Mouse (Mus musculus): ENCODE results near the gene Nr6a1.
A peak's percentile ranks its signal among the peaks of the same experiment; 100 is the strongest.

The Nr6a1 gene

DNA sequence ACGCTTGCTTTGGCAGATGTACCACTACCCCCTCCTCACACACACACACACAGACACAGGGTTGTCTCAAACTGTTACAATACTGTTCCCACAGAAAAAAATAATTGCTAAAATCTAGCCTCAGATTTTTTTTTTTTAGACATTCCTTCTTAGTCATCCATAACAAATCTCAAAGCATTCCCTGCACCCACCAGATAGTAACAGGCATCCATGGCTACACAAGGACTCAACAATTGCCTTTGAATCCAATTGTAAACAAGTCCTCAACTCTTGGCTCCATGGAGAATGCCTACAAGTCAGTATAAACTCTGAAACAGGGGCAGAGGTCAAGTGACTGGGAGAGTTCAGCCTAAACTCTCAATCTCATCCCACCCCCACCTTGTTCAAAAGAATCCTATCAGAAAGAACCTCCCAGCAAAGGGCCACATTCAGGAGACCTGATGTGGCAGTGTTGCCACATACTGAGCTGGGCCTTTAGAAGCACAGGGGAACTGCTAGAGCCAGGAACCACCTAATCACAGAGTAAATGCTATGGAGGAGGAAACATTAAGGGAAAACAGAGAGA lies 52.9 kb downstream of the Nr6a1 start:
- DNase-seq (ENCODE audit: low read depth, low spot score) = no peak

DNA sequence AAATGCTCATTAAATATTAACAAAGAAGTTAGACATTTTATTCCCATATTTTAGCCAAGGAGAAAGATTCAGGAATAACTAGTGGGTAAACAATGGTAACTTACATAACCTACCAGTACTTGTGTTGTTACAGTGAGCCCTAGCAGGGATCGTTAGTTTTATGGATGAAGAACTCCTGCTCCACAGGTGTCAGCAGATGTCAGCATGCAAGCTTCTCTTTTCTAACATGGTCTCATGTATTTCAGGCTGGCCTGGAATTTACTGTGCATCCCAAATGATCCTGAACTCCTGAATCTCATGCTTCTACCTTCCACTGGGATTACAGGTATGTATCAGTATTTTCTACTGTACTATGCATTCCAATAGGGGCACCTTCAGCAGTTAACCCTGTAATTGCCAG lies 54.8 kb downstream of the Nr6a1 start:
- no peak for DNase-seq (ENCODE audit: low read depth, low spot score)

DNA sequence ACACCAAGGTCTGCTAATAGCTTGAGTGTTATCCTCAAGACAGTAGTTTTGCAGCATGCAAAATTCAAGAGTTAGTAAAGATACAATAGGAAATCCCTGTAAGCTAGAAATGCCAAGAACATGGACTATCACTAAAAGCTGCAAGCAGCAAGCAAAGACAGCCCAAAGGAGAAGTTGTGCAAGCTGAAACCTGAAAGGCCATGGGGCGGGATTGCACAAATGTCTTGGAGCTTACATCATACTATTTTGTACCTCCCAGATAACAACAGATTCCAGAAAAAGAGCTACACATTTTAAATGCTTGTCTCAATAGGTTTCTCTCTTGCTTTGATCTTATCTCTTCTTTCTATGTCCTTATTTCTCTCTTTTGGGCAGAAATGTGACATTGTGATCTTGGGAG lies 60.8 kb downstream of the Nr6a1 start:
- peak; percentile 14 for DNase-seq (ENCODE audit: low read depth, low spot score)

DNA sequence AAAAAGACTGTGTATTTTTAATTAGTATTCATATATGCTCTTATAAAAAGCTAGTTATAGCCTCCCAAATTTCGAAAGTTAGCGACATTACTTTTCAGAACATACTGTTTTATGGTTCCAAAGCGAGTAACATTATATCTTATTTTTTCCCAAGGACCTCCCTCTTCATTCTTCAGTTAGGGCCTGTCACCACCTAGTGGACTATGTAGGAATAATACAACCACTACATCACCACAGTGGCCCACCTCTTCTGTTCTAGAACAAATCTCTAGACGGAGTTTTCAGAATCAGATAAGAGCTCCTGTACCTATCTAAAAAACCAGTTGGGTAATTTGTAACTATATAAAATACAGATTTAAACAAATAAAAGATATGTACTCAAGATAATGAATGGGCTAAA lies 63.5 kb downstream of the Nr6a1 start:
- DNase-seq (ENCODE audit: low read depth, low spot score) = peak; percentile 16

DNA sequence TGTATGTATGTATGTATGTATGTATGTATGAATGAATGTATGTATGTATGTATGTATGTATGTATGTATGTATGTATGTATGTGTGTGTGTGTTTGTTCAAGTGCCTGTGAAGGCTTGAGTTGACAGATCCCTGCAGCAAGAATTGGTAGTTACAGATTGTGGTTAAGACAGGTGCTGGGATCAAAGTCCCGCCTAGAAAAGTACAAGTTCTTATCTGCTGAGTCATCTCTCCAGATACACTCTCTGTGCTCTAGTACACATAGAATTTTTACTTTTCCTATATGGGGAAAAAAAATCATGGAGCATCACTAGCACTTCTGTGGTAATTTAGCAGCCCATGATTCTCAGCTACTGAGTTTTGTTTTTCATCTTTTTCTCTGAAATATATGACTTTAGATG lies 75.7 kb downstream of the Nr6a1 start:
- DNase-seq (ENCODE audit: low read depth, low spot score) = no peak

DNA sequence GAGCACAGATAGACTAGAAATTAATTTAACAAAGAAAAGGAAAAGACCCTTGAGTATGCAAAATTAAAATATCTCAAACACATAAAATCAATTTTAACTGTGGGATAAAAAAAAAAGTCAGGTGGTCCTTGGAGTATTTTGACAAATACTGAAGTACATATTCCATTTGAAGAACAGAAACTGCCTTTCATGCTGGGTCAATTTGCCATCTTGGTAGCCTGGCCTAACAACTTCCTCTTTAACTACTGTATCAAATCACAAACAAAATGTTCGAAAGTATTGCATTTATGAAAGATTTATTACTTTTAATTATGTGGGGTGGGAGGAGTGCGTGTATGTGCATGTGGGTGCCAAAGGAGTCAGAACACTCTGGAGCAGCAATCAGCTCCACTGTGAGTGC lies 81.2 kb downstream of the Nr6a1 start:
- DNase-seq (ENCODE audit: low read depth, low spot score) = no peak

DNA sequence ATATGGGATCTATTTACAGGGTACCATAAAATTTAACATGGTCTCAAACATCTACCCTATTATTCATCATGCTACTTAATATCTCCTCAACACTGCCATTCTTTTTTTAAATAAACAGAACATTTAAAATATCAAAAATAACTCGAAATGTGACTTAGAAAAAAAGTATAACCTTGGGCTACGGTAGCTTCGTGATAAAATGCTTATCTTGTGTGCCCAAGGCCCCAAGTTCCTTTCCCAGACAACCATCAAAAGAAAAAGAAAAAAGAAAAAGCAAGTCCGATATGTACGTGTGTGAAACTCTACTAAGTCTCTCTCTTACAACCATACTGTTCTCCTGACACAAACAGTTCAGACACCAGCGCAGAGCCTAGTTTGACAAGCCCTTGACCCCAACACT lies 92.0 kb downstream of the Nr6a1 start:
- DNase-seq (ENCODE audit: low read depth, low spot score) = no peak

DNA sequence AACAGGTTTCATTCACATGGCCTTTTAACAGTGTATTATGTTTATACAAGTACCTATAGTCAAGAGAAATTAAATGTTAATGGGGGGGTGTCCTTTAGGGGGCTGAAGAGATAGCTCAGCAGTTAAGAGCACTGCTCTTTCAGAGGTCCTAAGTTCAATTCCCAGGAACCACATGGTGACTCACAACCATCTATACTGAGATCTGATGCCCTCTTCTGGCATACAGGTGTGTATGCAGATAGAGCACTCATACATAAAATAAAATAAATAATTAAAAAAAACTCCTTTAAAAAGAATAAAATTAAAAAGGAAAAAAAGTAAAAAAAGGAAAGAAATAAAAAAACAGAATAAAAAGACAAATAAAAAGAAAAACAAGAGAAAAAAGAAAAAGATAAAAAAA lies 95.5 kb downstream of the Nr6a1 start:
- no peak for DNase-seq (ENCODE audit: low read depth, low spot score)

DNA sequence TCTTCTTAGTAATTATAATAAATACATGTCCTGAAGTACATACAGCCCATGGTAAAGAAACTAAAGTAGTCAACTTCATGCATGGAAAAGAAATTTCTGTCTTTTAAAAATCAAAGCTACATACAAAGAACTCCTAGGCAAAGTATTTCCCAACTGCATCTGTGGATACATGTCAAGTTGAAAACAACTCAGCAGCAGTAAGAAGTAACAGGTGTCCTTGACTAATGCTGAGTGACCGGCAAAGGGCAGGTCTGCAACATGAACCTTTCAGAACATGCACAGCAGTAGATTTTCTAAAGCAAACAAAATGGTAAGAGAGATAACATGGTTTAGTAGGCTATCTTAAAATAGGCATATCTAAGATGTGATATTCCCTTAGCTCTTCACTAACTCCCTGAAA lies 98.0 kb downstream of the Nr6a1 start:
- peak; percentile 18 for DNase-seq (ENCODE audit: low read depth, low spot score)

DNA sequence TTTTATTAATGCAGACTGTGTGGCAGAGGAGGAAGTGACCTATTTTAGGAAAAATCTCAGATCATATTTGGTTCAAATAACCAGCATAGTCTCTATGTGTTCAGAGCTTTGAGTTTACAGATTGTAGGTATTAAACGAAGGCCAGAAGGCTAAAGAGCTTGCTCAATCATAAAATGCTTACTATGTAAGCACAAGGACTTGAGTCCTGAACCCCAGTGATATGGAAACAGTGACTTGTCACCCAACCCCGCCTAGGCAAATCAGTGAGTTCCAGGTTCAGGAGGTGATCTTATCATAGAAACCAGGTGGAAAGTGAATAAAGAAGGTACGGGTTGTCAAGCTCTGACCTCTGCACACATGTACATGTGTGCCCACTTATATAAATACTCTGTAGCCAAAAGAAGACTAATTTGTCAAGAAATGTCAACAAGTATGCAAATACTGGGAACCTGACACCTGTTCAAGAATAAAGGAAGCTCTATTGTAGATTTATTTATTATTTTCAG lies 99.6 kb downstream of the Nr6a1 start:
- DNase-seq (ENCODE audit: low read depth, low spot score) = no peak

DNA sequence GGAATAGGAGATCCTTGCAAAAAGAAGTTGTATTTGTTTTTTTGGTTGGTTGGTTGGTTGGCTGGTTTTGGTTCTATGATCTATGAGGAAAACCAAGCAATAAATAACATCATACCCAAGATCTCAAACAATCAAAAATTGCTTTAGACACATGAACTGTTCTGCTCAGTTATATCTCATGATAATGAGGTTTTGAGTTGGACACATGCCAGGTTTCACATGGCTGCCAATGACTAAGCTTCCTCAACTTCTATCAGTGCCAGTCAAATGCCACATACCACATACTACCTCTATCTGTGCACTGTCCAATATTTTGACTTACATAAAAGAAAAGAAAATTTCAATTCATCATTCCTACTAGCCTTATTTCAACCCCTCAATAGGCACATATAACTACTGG lies 101.3 kb downstream of the Nr6a1 start:
- DNase-seq (ENCODE audit: low read depth, low spot score) = no peak

DNA sequence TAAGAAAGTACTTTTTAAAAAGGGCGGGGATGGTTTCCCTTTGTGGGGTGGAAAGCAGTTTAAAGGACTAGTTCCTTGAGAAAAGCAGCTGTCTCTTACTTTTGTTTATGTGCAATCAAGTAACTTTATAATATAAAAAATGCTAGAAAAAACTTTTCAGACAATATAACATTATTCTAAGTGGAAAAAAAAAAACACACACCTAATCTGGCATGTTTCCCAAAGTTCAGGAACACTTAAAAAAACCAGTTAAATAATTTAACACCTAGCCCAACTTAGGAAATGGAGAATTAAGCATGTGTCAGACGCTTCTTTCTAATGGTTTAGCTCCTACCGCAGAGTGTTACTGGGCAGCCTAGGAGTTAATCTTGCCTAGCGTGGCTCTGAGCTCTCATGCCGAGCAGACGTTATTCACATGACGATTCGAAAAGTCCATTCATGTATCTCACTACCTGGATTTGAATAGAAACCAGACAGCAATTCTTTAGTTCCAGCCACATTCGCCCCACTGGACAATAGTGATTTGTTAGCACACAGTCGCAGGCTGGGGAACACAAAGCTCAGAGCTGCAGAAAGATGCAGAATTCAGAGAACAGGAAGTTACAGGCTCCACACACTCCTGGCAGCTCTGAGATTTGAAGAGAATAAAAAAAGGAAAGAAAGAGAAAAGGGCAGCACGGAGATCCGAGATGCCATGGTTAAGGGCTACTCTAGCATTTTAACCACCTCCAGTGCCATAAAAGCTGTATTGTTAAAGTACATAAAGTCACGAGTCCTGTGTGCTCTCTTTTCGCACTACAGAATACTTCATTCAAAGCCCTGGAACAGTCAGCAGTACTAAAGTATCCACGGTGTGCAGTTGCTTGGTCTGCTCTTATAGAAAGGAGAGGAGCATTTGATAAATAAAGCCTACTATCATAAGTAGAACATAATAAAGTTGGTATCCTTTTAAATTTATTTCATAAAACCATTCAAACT lies 102.4 kb downstream of the Nr6a1 start:
- DNase-seq (ENCODE audit: low read depth, low spot score) = no peak

DNA sequence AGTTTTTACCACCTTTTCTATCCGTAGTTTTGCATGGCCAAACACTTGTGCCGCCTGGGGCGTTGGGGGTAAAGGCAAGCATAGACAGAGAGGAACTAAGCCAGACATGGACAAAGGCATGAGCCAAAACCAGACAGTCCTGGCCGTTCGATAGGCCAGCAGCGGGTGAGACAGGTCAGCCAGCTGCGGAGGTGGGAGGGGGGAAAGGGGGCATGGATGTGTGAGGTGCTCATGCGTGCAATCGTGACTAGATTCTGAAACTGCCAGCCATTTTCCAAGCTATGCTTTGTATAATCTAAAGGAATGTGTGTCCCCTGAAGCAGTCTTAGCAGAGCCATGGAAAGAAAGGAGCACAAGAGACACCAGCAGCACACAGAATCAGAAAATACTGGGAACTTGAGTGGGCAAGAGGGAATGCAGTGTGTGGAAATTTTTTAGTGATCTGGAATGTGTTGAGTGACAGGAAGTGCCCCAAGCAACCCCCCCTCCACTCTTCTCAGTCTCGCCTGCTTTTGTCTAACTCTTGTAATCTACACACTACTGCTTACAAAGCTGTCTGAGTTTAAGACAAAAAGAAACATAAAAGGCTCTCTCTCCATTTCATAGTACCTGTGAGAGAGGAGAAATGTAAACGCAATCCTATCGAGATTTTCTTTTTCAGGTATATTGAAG lies 103.4 kb downstream of the Nr6a1 start:
- peak; percentile 63 for DNase-seq (ENCODE audit: low read depth, low spot score)

DNA sequence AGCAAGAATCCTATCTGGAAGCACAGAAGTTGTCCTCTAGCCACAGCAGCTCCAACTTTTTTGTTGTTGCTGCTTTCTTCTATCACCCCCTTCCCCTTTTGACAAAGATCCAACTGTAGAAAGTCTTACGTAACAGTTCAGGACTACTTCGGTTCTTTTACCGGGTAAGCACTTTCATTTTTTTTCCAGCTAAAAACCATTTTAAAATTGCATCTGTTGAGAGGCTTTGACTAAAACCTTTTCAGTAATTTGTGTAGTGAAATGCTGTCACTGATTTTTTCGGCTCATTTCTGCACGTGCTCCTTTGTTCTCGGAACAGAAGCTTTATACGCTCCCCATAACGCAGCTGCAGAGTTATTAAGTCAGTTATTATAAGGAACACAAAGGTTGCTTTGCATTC lies 104.1 kb downstream of the Nr6a1 start:
- DNase-seq (ENCODE audit: low read depth, low spot score) = no peak

DNA sequence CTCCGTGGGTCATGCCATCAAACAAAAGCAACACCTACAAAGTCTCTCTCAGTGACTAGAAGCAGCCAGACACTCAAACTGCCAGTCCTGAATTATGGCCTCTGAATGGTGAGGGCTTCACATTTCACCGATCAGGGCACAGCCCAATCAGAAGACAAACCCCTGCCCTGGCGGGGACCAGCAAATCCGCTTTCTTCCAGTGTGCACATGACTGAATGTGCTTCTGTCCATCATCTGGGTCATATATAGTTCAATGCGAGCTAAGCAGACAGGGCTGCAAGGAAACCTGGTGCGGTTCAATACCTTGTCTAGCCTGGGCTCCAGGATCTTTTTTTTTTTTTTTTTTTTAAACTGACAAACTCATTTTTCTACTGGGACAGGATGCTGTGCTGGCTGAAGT lies 104.5 kb downstream of the Nr6a1 start:
- peak; percentile 87 for DNase-seq (ENCODE audit: low read depth, low spot score)

DNA sequence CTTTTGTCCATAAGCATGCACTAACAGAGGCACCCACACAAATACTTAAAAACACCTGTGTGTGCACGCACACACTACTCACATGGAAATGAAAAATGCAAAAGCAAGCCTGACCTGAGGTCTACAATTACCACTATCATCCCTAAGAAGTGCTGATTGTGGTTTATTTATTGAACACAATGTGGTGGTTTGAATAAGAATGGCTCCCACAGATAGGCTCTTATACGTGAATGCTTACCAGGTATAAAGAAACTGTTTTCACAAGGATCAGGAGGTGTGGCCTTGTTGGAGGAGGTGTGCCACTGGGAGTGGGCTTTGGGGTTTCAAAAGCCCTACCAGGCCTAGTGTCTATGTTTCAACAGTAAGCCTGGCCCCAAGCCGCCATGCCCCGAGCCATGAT lies 110.0 kb downstream of the Nr6a1 start:
- no peak for DNase-seq (ENCODE audit: low read depth, low spot score)

DNA sequence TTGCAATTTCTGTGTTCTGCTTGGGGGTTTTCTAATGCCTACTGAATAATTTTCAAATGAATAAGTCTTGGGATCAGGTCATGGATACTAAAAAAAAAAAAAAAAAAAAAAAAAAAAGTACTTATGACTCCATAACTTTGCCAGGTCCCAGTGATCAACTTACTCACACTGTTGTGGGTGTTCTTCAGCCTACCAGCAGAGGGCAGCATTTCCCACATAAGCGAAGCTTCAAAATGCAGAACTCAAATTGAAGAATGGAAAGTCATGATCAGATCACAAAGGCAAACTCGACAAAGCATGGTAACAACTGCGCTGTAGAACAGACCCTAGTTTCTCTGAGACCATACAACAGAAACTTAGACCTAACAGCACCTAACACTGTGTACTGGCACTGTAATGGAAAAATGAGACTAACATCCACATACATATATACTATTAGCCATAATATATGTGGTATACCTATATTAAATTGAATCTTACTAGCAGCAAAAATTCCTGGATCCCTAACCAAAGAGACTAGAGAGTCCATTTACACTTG lies 130.3 kb downstream of the Nr6a1 start:
- peak; percentile 74 for DNase-seq (ENCODE audit: low read depth, low spot score)

DNA sequence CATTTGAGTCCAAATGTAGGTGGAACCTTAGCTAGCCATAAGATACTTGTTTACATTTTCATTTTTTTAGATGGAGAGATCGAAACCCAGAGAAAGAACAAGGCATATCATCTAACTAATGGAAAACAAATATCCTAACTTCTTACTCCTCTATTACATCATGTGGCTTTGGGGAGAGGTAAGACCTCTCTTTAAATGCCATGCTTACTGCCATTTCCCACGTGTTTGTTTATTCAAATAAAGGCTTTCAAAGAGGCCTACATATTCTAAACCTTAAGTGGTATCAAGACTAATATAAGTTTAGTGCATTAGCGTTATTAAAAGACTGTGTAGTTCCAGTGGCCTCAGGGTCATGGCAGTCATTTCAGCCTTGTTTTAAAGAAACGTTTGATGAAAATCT lies 140.2 kb downstream of the Nr6a1 start:
- no peak for DNase-seq (ENCODE audit: low read depth, low spot score)

DNA sequence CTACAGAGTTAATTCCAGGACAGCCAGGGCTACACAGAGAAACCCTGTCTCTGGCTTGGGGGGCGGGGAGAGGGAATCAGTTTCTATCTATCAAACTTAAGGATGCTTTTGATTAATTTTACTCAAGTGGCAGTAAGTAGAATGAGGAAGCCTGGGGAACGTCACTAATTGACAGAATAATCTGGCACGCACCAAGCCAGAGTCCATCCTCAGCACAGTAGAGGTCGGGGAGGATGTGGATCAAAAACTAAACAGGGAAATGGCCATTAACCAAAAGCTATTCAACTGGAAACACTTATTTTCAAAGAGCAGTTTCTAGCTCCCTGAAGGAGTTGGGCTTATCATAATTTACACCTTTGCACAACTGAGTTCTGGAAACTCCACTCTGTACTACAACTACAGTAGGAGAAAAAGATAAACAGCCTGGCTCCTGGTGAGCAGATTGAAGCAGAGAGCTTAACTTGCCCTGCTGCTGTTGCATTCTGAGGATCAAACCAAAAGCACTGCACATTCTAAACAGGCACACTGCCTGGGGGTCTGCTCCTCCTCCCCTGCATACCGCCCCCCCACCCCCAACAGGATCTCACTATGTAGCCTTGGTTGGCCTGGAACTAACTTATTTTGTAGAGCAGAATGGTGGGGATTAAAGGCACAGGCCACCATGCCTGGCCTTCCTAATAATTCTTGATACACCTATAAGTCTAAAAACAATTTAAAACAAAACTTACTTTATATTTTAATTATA lies 141.1 kb downstream of the Nr6a1 start:
- no peak for DNase-seq (ENCODE audit: low read depth, low spot score)

DNA sequence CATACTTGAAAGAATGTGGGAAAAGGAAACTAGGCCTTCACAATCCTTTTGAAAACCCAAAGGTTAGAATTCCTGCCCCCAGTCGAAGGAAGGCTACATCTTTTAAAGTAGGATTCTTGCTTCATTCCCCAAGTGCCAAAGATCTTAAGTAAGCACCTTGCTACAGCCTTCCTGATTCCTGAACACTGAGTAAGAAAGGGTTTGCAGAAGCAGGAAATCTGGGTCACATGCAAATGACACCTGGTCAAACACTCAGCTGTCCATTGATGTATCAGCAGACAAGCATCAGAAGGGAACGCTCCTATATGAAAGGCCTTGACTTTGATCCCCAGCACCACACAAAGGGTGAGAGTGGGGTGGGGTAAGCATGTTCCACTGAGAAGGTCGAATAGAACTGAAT lies 142.4 kb downstream of the Nr6a1 start:
- no peak for DNase-seq (ENCODE audit: low read depth, low spot score)

DNA sequence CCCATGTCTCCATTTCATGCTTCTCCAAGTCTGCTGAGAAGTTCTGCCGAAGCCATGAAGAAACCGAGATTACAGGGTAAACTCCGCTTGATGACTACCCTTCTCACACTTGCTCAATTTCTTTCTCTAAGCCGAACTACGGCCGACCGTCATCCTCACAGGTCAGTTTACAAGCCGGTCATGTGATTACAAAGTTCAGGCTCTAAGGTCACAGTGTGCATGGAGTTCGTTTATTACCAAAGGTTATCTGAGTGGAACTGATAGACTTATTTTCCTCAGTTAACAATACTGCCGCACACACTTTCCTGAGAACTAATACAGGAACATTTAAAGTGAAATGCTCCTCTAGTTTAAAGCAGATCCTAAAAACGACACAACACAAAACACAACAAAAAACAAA lies 143.1 kb downstream of the Nr6a1 start:
- peak; percentile 31 for DNase-seq (ENCODE audit: low read depth, low spot score)

DNA sequence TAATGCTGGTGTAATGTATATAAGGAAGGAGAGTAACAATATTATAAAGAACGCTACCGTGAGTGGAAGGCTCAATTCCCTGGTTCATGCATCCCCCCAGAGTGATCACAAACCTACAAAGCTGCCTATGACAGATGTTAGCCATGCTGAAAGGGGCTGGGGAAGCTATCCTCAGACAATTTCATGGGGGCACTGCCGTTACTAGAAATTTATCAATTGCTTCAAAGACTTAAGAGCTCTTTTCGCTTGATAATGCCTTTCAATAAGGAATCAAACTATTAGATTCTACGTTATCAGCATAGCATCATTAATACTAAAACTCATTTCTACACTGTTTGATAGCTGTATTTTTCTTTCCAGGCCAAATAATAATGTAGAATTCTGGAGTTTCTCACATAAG lies 144.1 kb downstream of the Nr6a1 start:
- no peak for DNase-seq (ENCODE audit: low read depth, low spot score)
